Mouse (Mus musculus) neural tube, embryonic 13.5 days (tissue): ENCODE measurements at regions not wholly inside any gene's neighbourhood (a gene's known extent, or its start where the extent isn't known, plus 50 kb on each side); places are given as distances from the start of the nearest gene placed in this dataset.

ENCODE experiments used
- ATAC-seq: fragments of 200-750 bp; cut with Nextera tagmentation; 2 replicates; pipeline ENCODE4 v1.8.0; 2017; ENCODE audit warnings: low read depth, mild to moderate bottlenecking, moderate TSS enrichment, moderate library complexity
- H3K27ac ChIP-seq: fragments of 300-500 bp; sonication (generic); replicated peaks from 2 replicates; pipeline ENCODE4 v1.5.1; 2015; ENCODE audit warnings: moderate library complexity, mild to moderate bottlenecking, inconsistent platforms
- H3K27me3 ChIP-seq: fragments of 300-500 bp; sonication (generic); 2 replicates; pipeline ENCODE4 v1.6.1; 2015; ENCODE audit warnings: mild to moderate bottlenecking, inconsistent platforms
- H3K36me3 ChIP-seq: fragments of 300-500 bp; sonication (generic); 2 replicates; pipeline ENCODE4 v1.6.1; 2015; ENCODE audit warnings: mild to moderate bottlenecking, inconsistent platforms
- H3K4me1 ChIP-seq: fragments of 300-500 bp; sonication (generic); replicated peaks from 2 replicates; pipeline ENCODE4 v1.6.1; 2015; ENCODE audit warnings: inconsistent platforms
- H3K4me2 ChIP-seq: fragments of 300-500 bp; sonication (generic); 2 replicates; pipeline ENCODE4 v1.6.1; 2015; ENCODE audit warnings: inconsistent platforms, mild to moderate bottlenecking, moderate library complexity
- H3K4me3 ChIP-seq: fragments of 300-500 bp; sonication (generic); 2 replicates; pipeline ENCODE4 v1.5.1; 2015; ENCODE audit warnings: mild to moderate bottlenecking, inconsistent platforms
- H3K9ac ChIP-seq: fragments of 300-500 bp; sonication (generic); 2 replicates; pipeline ENCODE4 v1.6.1; 2015; ENCODE audit warnings: moderate library complexity, mild to moderate bottlenecking, inconsistent platforms
- H3K9me3 ChIP-seq: fragments of 300-500 bp; sonication (generic); 2 replicates; pipeline ENCODE4 v1.6.1; 2016; ENCODE audit warnings: inconsistent platforms
- WGBS: fragments of 180-500 bp; shearing (Covaris S2); methylation state at CpG from one replicate; pipeline ENCODE4 v1.1.7; 2015; 5-methylcytosine and 5-hydroxymethylcytosine counted together

DNA sequence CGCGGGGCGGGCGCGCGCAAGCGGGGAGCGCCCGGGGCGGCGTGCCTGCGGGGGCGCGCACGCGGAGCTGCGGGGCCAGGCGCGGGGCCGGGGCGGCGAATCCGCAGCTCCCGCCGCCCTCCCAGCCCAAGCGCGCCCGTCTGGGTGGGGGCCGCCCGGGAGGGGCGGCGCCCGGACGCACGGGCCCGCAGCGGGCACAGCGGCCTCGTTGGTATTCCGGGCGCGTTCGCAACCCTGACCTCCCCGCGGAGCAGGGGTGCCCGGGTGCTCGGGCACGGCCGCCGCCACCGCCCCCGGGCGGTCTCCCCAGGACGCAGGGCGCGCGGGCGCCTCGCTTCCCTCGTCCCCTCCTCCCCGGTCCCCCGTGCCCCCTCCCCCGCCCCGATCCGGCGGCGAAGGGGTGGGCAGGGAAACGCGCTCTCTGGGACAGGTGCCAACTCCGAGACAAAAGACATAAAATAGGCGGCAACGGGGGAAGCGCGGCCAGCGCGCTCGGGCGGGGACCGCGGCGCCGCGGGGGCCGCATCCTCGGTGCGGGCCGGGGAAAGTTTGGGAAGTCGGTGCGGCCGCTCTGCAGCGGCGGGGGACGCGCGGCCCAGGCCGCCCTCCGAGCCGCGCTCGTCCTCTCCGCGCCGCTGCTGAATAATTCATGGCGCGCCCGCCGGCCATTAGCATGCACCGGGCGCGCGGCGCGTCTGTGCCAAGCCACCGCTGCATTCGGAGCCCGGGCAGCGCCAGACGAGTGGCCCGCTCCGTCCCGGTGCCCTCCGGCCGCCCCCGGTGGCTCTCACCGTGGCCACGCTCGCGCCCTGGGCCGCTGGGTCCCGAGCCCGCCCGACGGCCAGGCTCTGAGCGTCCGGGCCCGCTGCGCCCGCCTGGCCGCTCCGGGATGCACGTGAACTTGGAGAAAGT is 63.7 kb upstream of the Ppara start:
- peak; percentile 77 for ATAC-seq
- Histone ChIP-seq H3K36me3 (peaks cover 15% of the 10 kb centered on the region), H3K9ac (peak overlapping the region; percentile 100), H3K4me2 (peak overlapping the region; percentile 97), H3K4me3 (peak overlapping the region; percentile 98), H3K9me3 (no peaks in the 10 kb centered on the region), H3K27ac (peak overlapping the region; percentile 100), H3K27me3 (peaks cover 8% of the 10 kb centered on the region), H3K4me1 (peaks cover 64% of the 10 kb centered on the region)
- under 1% methylated on average over 92 of the region's 141 CpGs for WGBS

DNA sequence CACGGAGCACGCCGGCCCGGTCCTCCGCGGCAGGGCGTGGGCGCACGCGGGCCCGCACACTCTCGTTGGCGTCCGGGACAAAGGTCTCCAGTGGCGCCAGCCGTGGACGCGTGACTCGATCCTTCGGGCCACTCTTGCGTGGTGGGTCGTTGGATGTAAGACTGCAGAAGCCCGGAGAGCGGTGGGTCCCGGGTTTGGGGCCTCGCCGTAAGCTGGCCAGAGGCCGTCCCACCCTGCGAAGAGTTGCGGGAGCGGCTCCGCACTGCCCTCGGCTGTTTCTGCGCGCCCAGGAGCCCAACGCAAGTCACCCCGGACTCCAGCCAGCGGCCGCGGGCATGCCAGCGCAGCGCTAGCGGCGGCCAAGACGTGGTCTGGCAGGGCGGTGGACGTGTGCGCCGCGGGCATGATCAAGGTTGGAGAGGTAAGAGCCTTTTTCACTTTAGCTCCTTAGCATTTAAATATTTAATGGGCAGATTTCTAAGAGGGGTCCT is 63.0 kb upstream of the Ppara start:
- under 1% methylated on average over 50 of the region's 50 CpGs for WGBS
- Histone ChIP-seq H3K9ac (peak overlapping the region; percentile 100), H3K4me3 (peak overlapping the region; percentile 98), H3K4me1 (peaks cover 67% of the 10 kb centered on the region), H3K27ac (peak overlapping the region; percentile 100), H3K9me3 (no peaks in the 10 kb centered on the region), H3K4me2 (peak overlapping the region; percentile 97), H3K27me3 (peaks cover 4% of the 10 kb centered on the region), H3K36me3 (peaks cover 18% of the 10 kb centered on the region)
- ATAC-seq, result no peak

DNA sequence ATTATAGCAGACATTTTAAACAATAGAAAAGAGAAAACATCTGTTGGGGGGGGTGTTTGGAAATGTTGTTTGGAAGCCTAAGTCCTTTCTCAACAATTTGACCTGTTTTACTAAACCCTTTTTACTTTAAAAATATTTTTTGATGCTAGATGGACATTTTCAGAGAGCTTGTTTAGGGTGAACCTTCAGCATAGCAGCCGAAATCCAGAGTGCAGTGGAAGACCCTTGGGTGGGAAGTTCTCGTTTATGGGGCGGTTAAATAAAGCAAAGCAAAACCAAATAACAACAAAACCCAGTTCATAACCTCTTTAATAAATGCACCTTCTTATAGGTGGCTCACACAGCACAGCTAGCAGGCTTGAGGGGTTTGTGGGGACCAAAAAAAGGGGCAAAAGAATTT is 62.4 kb upstream of the Ppara start:
- WGBS, result 45% methylated on average over 3 of the region's 3 CpGs
- Histone ChIP-seq H3K9me3 (no peaks in the 10 kb centered on the region), H3K36me3 (peaks cover 18% of the 10 kb centered on the region), H3K4me2 (peak overlapping the region; percentile 97), H3K4me1 (peaks cover 70% of the 10 kb centered on the region), H3K9ac (peak overlapping the region; percentile 100), H3K4me3 (peak overlapping the region; percentile 98), H3K27me3 (0 out of 2 replicates have a peak, but pooled peaks cover under 1% of the 10 kb centered on the region), H3K27ac (peak overlapping the region; percentile 100)
- ATAC-seq, result no peak

DNA sequence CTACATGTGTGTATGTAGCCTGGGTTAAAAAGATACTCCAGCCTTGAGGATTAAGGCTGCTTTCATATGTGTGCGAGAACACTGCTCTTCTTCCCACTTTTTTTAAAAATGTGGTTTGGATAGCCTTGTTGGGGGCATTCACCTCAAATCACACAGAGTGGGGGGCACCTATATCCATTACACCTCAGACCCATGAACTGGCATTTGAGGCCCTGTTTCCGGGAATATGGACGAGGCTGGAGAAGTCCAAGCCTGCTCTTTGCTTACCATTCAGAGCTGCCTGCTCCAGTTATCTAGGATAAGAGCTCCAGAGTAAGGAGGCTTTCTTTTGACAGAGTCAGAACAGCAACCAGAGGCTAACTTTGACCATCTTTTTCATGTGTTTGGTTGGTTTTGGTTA is 61.9 kb upstream of the Ppara start:
- H3K4me2 ChIP-seq, result peak overlapping the region; percentile 97
- peak overlapping the region; percentile 100 for H3K27ac ChIP-seq
- H3K4me3 ChIP-seq, result peak overlapping the region; percentile 98
- ATAC-seq, result no peak
- H3K9ac ChIP-seq, result peak overlapping the region; percentile 100
- no peaks in the 10 kb centered on the region for H3K27me3 ChIP-seq
- peaks cover 70% of the 10 kb centered on the region for H3K4me1 ChIP-seq
- H3K36me3 ChIP-seq, result peaks cover 18% of the 10 kb centered on the region
- 43% methylated on average over 3 of the region's 3 CpGs for WGBS
- H3K9me3 ChIP-seq, result no peaks in the 10 kb centered on the region

DNA sequence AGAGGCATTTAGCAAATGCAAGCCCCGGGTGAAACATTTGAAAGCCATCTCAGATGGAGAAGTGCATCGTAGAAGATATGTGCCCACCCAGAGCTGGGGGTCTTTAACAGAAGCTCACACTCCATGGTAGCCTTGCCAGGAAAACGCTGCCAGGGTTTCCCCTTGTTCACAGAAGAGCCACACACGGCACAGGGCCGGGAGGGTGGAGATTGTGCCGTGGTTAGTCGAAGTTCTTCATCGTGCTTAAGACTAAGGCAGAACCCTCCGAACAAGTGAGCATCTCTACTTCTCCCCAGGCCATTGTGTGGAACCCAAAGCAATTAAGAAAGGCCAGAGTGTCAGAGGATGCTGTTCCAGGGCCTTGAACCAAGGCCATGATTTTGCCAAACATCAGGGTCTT is 61.3 kb upstream of the Ppara start:
- peaks cover 22% of the 10 kb centered on the region for H3K36me3 ChIP-seq
- H3K9ac ChIP-seq, result peak overlapping the region; percentile 100
- peak overlapping the region; percentile 61 for H3K27ac ChIP-seq
- no peaks in the 10 kb centered on the region for H3K9me3 ChIP-seq
- no peaks in the 10 kb centered on the region for H3K27me3 ChIP-seq
- 37% methylated on average over 9 of the region's 9 CpGs for WGBS
- H3K4me1 ChIP-seq, result peaks cover 71% of the 10 kb centered on the region
- H3K4me2 ChIP-seq, result peak overlapping the region; percentile 97
- no peak for ATAC-seq
- H3K4me3 ChIP-seq, result peak overlapping the region; percentile 98

DNA sequence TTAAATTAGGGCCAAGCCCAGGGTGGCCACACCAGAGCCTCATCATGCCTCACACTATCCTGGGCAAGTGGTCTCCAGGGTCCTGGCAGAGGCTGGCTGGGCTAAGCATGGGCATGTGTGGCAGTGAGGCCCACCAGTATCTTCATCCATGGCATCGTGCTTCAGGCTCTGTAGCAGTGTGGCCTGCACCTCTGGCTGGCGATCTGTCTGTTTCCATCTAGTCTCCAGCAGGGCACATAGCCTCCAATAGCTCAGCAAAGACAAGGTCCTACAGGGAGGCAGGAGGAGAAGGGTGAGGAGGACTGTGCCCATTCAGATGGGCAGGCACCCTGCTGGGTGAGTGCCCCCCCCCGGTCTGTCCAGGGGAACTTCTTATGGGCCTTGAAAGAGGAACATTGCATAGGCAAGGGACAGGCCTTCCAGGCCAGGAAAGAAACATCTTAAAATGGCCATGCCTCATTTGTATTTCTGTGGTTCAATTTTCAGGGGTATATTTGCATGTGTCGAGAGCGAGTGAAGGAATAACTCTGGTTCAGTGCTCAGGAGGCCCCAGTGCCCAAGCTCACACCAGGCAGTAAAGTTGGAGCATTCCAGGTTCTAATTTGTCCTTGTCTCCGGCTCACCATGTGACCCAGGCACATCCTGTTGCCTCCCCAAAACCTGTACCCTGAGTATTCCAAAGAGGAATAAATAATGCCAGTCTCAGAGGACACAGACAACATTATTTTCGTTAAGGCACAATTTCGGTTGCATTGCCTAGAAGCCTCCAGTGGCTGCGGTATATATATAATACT is 60.4 kb upstream of the Ppara start:
- H3K4me1 ChIP-seq, result peaks cover 71% of the 10 kb centered on the region
- peak overlapping the region; percentile 61 for H3K27ac ChIP-seq
- H3K36me3 ChIP-seq, result peaks cover 24% of the 10 kb centered on the region
- no peaks in the 10 kb centered on the region for H3K27me3 ChIP-seq
- peak overlapping the region; percentile 98 for H3K4me3 ChIP-seq
- H3K9ac ChIP-seq, result peak overlapping the region; percentile 100
- ATAC-seq, result no peak
- H3K9me3 ChIP-seq, result no peaks in the 10 kb centered on the region
- H3K4me2 ChIP-seq, result peak overlapping the region; percentile 97
- WGBS, result 66% methylated on average over 9 of the region's 9 CpGs

DNA sequence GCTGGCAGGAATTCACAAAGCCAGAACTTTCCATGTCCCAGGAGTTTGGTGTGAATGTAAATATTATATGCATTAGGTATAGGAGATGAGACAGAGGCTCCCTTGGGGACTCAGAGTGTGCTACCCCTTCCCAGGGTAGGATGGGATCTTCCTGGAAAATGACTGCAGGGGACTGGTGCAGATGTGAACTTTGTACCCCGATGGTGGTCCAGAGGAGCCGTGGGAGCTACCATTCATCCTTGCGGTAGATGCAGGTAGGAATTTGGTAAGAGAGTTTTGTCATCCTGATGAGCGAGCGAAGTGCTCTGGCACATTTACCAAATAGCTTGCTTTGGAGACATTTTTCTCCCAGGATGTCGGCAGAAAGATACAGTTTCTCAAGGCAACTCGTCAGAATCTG is 59.7 kb upstream of the Ppara start:
- WGBS, result 80% methylated on average over 7 of the region's 7 CpGs
- H3K9me3 ChIP-seq, result no peaks in the 10 kb centered on the region
- ATAC-seq, result no peak
- peaks cover 24% of the 10 kb centered on the region for H3K36me3 ChIP-seq
- H3K9ac ChIP-seq, result peak overlapping the region; percentile 100
- H3K27me3 ChIP-seq, result no peaks in the 10 kb centered on the region
- H3K27ac ChIP-seq, result peak overlapping the region; percentile 61
- H3K4me2 ChIP-seq, result peak overlapping the region; percentile 97
- peaks cover 71% of the 10 kb centered on the region for H3K4me1 ChIP-seq
- H3K4me3 ChIP-seq, result peak overlapping the region; percentile 98

DNA sequence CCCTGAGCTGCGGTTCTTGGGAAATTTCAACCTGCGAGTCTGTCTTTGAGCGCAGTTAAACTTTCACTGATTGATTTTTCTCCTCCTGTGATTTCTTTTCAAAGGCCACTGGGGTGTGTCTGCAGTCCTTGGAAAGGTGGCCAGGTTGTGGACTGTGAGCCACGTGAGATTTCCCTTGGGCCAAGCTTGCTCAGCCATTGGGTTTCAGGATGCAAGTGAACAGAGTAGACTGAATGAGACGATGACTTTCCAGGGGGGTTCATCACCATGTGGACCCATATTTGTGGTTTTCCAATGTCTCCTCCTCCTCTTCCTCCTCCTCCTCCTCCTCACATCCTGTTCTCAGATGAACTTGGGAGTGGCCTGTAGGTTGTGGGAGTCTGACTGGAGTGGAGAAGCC is 59.0 kb upstream of the Ppara start:
- no peaks in the 10 kb centered on the region for H3K9me3 ChIP-seq
- H3K4me2 ChIP-seq, result peak overlapping the region; percentile 97
- H3K27me3 ChIP-seq, result no peaks in the 10 kb centered on the region
- H3K27ac ChIP-seq, result peak overlapping the region; percentile 96; the same call in 1 of the 2 replicates
- peaks cover 74% of the 10 kb centered on the region for H3K4me1 ChIP-seq
- 68% methylated on average over 5 of the region's 5 CpGs for WGBS
- no peak for ATAC-seq
- peak overlapping the region; percentile 98 for H3K4me3 ChIP-seq
- peaks cover 24% of the 10 kb centered on the region for H3K36me3 ChIP-seq
- H3K9ac ChIP-seq, result peak overlapping the region; percentile 100

DNA sequence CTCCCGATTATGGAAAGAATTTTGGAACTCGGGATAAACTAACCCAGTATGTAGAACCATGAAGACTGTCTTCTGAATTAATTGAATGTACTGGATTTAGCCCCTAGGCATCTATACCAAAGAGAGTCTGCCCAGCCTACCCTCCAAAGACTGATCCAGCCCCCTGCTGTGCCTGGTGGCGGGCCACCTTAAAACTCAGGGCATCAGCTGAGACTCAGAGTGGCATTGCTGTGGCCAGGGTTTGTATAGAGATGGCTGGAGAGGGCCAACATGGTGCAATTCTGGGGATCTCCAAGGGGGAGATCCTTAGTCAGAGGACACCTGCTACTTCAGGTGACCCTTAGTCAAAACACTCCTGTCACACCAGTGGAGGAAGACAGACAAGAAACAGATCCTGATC is 58.6 kb upstream of the Ppara start:
- no peak for ATAC-seq
- Histone ChIP-seq H3K36me3 (peaks cover 24% of the 10 kb centered on the region), H3K27ac (peak overlapping the region; percentile 96; the same call in 1 of the 2 replicates), H3K4me2 (peak overlapping the region; percentile 97), H3K9ac (peak overlapping the region; percentile 100), H3K4me3 (peak overlapping the region; percentile 98), H3K27me3 (no peaks in the 10 kb centered on the region), H3K4me1 (peaks cover 78% of the 10 kb centered on the region), H3K9me3 (no peaks in the 10 kb centered on the region)
- 57% methylated on average over 3 of the region's 3 CpGs for WGBS

DNA sequence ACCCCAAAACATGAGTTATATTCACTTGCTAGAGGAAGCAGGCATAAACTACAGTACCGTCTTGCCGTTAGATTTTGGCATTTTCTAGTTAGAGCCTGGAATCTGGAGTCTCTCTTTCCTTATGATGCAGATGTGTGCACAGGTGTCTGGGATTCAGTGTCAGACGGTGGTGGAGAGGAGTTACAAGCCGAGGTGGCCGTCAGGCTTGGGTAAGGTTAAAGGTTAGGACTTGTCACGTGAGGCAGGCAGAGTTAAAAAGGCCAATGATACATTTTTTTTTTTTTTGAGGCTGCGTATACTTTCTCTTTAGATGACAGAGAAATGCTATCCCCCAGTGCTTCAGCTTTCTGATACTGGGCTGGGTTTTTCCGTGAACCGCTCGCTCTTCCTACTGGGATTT is 57.9 kb upstream of the Ppara start:
- Histone ChIP-seq H3K9ac (peak overlapping the region; percentile 100), H3K4me3 (peak overlapping the region; percentile 98), H3K36me3 (peaks cover 24% of the 10 kb centered on the region), H3K9me3 (no peaks in the 10 kb centered on the region), H3K4me2 (peak overlapping the region; percentile 97), H3K4me1 (peaks cover 84% of the 10 kb centered on the region), H3K27me3 (no peaks in the 10 kb centered on the region), H3K27ac (peak overlapping the region; percentile 96)
- WGBS, result 68% methylated on average over 10 of the region's 10 CpGs
- ATAC-seq, result no peak

DNA sequence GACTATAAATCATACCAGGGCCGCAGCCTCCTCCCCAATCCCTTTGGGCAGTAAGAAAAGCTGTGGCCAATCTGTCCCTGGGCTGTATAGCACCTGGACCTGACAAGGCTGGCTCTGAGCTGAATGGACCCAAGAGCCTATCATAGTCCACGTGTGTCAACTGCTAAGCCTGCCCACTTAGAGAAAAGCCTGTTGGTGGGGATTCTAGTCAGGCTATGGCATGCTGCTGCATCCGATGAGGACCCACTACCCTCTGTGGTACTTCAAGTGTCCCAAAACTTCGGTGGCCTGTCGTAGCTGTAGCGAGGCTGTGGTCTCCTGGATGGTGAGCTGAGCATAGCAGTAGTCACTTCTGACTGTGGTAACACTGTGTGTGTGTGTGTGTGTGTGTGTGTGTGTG is 57.4 kb upstream of the Ppara start:
- Histone ChIP-seq H3K9ac (peak overlapping the region; percentile 100), H3K4me3 (peak overlapping the region; percentile 98), H3K9me3 (no peaks in the 10 kb centered on the region), H3K27me3 (no peaks in the 10 kb centered on the region), H3K27ac (peak overlapping the region; percentile 96), H3K4me2 (peak overlapping the region; percentile 97), H3K36me3 (peaks cover 24% of the 10 kb centered on the region), H3K4me1 (peaks cover 89% of the 10 kb centered on the region)
- no peak for ATAC-seq
- WGBS, result 60% methylated on average over 6 of the region's 6 CpGs

DNA sequence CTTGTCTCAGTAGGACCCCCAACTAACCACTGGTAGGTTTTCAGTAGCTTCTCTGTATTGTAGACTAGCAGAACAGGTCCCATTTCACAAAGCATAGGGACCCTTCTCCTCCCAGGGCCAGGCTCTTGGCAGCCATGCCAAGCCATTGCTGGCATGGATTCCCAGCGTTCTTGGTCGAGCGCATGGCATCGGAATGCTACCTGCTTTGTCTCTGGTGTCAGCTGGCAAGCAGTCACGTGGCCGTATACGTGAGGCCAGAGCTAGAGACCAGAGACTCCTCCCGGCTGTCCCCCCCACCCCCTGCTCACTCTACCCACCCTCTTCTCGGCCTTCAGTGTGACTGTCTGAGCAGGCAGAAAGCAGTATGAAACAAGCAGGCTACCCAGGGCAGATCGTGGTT is 56.9 kb upstream of the Ppara start:
- peak overlapping the region; percentile 98 for H3K4me3 ChIP-seq
- H3K9ac ChIP-seq, result peak overlapping the region; percentile 100
- peak overlapping the region; percentile 97 for H3K4me2 ChIP-seq
- H3K9me3 ChIP-seq, result no peaks in the 10 kb centered on the region
- WGBS, result 52% methylated on average over 10 of the region's 10 CpGs
- H3K27me3 ChIP-seq, result no peaks in the 10 kb centered on the region
- peaks cover 25% of the 10 kb centered on the region for H3K36me3 ChIP-seq
- peaks cover 92% of the 10 kb centered on the region for H3K4me1 ChIP-seq
- peak overlapping the region; percentile 96 for H3K27ac ChIP-seq
- ATAC-seq, result peak; percentile 51
